Mouse (Mus musculus) heart, adult 11 months (tissue): ENCODE results near the gene Stx8.
A peak's percentile ranks its signal among the peaks of the same experiment; 100 is the strongest.

ENCODE experiments used
- DNase-seq: peaks from one replicate; pipeline ENCODE4 v3.0.0; 2022

Stx8 gene

DNA sequence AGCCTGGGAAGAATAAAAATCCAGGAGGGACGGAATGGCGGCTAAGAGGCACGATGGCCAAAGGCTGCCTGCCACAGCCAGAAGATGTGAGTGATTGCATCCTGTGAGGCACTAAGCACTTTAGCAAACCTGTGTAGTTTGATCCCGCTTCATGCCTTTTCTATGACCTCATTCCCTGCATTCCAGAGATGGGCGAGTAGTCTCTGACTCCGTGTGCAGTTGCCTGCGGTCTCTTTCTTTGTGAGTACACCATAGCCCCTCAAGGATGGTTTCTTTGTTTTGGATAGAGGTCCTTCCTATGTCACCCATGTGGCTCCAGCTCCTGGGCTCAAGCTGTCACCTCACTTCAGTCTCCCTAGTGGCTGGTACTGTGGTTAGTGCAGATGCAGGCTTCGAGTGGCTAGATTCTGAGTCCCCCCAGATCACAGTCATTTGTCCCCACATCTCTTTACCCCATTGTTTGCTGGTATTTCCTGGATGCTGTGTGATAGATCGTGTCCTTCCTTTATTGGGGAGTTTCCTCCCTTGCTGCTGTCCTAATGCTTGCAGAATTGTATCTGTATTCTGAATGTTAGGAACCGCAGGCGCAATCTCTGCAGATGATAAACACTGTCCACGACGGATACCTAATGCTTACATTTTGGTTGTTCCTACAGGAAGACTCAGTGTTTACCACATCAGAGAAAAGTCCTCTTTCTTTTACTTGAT lies 124.0 kb downstream of the Stx8 start:
- peak; percentile 84 for DNase-seq

DNA sequence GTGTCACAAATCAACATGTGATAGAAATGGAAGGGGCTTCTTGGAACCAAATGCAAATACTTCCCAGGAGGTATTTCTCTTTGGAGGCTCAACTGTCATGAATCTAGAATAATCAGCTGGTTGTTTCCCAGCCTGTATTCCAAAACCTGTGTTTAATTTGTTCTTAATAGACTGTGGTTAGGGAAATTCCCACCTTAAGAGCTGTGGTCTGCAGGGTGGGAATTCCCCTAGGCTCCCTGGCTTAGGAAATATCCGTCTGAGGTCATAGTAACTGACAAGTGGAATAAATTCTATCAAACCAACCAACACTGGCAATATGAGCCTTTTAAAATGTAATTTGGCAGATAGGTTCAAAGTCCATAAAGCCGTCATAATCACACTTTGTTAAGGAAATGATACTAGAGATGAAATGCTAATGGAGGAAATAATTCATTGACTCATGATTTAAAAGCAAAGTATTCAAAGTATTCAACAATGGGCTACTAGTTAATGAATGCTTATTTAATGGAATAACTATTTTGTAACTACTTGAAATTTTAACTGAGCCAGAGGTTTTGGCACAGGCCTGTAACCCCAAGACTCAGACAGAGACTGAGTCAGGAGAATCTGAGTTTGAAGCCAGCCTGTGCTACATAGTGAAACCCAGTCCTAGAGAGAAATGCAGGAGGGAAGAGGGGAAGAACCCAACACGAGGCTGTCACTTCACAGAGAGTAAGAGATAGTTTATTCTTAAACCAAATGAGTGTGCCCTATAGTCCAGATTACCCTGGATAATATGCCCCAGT lies 126.2 kb downstream of the Stx8 start:
- DNase-seq: peak; percentile 82

DNA sequence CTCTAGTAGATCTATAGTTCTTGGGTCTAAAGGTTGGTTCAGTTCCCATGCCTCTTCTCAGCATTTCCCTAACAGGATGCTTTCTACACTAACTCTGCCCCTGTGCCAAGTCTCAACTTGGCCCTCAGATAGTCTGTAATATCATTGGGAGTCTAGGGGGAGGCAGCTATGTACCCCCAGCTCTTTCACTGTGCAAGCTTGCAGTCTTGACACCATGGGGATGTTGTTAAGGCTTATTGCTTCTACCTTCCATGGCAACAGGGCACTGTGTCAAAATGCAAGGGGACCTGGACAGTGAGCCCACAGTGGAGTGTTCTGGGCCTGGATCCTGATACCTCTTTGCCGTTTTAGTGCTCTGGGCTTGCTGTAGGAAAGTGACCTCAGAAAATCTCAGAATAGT lies 135.6 kb downstream of the Stx8 start:
- peak; percentile 78 for DNase-seq

DNA sequence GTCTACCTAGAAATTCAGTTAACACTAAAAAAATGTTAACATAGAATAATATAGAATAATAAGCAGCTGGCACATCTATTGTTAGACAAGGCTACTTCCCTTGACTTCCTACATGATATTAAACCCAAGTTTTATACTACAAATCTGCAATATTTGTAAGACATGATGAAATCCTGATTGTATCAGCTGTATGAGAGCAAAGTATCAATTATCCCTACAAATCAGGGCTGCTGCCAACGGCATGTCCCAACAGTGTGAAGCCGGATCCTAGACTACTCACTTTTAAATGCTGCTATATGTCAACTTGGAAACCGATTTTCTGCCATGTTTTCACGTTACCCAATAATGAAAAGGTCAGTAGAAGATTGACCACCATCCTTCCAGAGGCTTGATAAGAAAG lies 137.5 kb downstream of the Stx8 start:
- no peak for DNase-seq

DNA sequence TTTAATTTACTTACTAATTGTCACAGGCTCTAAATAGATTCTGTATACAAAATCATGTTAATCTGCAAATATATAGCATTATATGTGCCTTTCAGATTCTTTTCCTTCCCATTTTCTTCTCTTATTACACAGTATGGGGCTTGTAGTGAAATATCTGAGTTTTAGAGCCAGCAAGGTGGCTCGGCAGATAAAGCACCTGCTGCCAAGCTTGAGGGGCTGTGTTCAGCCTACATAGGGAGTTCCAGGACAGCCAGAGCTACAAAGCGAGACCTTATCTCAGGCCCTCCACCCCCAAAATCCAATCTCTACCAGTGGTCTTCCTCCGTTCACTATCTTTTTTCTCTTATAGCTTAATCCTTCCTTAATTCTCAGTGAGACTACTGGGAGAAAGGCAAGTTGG lies 140.1 kb downstream of the Stx8 start:
- DNase-seq: peak; percentile 4

DNA sequence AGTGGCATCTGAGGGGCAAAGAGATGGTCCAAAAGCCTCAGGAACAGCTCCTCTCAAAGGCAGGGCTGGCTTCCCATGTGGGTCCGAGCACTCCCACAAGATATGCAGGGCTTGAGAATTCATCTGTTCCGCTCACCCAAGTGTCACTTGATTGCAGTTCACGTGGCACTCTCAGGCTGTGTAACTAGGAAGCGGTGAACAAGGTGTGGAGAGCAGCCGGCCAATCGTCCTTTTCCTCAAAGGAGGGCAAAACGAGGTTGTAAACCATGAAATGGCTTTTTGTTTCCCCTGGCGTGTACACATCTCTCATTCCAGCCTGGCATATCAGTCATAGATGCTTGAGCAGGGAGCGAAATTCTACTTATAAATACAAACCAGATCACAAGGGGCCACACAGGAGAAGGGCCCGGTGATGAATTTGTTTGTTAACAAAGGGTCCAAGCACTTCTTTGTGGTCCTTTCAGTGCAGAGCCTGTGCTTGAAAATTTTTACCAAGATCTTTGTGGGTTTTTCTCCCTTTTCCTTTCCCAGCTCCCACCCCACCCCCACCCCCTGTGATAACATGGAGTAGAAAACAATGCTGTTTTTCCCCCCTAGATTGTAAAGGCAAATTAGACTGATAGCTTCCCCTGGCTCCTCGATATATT lies 147.6 kb downstream of the Stx8 start:
- DNase-seq: peak; percentile 85

DNA sequence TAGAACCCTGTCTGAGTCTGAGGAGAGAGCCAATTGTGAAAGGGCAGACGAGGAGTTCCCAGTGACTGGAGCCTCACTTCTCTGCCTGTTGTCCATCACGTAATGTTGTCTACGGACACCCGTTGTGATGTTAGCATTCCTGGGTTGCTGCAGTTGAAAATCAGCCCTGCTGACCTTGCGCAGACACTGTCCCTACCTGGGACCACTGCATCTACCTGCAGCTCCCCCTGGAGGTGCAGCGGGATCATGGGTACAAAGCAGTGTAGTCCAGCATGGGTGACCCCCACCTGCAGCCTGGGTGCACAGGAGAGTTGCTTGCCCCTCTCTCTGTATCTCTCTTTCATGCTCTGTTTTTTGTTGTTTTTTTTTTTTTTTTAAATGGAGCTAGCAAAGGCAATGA lies 148.2 kb downstream of the Stx8 start:
- peak; percentile 68 for DNase-seq

DNA sequence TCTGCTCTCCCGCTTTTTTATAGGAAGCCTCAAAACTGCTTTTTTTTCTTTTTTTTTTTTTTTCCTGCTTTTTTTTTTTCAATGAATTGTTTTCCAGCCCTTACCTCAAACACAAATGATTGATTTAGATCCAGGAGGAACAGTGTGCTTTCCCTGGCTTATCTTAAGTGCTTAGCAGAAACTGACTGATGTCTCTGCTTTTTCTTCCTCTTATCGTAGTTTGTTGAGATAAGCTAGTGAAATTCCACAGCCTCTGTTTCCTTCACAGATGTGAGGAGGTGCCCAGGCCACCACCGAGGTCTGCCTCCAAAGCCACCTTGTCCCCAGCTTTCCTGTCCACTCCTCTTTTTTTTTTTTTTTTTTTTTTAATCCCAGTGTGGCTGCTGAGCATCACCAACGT lies 150.2 kb downstream of the Stx8 start:
- no peak for DNase-seq

DNA sequence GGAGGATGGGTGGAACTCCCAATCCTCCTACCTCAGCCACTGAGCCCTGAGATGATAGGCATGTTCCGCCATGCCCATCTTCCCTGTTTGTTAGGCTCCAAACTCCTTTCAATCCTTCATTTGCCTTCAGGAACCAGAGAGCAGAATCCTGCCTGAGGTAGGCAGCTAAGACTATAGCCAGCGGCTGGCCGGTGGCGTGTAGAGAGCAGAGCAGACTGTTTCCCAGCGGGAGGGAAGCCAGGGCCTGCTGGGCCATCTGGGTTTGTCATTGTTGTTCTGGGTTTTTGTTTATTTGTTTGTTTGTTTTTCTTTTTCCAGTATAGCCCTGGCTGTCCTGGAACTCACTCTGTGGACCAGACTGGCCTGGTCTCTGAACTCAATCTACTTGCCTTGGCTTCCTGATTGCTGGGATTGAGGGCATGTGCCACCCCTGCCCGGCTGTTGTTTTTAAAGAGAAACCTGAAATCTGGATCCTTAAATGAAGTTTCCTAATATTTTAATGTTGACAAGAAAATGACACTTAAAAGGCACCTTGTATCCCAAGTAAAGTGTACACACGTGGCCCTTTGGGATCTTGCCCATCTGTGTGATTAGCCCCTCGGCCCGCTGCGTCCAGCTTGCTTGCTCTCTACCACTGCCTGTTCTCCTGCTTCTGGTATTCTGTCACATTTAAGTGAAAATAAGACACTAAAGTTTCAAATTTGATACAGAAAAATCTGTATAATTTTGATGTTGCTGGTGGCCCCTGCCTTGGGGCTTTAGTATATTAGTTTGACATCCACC lies 152.1 kb downstream of the Stx8 start:
- DNase-seq: peak; percentile 49

DNA sequence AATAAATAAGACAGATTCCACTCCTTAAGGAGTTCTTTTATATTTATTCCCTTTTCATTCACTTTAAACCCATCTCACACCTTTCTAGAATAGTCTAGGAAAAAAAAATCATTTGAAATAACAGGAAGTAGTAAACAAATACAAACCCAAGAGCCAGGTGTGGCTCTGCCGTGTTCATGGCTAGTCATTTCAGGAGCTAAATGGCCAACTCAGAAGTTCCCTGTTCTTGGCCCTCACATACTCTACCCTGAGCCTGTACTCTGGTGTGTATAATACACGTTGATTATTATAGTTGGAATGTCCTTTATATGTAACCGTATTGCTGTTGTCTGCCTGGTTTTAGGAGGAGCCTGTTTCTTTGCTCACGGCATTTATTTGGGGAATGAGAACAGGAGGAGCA lies 152.7 kb downstream of the Stx8 start:
- DNase-seq: peak; percentile 44

DNA sequence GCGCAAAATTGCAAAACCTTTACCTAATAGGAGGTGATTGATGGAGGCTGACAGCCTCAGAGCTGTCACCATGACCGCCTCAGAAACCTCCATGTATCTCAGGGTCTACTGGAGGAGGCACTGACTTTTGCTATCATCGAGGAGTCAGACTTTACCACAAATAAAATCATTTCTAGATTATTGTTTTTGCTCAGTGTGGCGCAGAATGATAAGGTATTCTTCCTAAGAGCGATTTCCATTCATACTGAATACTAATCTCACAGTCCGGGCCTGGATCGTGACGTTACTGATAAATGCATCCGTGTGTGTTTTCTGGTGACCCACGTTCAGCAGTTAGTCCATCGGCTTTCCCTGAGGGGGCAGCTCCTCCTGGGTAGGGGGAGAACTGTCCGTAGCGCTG lies 153.1 kb downstream of the Stx8 start:
- DNase-seq: peak; percentile 43

DNA sequence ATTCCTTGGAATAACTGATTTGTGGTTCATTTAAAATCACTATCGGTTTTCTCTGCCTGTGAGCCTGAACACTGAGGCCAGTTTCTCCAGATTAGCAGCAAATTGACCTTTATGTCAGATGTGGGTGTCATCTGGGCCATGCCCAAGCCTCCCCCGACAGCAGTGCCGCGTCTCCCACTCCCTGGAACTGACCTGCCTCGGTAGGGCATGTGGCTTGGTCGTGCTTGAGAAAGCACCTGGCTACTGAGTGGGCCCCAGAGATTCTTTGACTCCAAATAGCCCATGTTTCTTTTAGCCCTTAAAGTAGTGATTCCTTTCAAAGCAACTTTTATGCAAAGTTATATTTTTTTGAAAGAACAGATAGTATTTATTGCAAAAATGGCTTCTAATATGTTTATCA lies 155.3 kb downstream of the Stx8 start:
- peak; percentile 68 for DNase-seq

DNA sequence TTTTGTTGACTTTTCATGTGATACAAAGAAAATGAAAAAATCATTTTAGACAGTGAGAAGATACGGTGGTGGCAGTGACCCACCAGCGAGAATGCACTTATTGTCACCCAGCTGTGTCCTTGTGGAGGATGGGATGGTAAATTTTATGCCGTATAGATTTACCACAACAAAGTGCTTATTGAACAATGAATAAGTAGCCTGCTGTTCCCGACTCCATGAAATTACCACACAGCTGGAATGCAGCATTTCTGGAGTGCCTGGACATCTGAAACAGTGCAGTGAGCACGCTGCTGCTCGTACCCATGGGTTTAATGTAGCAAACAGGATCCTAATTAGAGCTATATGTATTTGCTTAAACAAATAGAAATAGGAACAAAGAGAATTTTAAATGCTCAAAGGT lies 155.7 kb downstream of the Stx8 start:
- DNase-seq: peak; percentile 46

DNA sequence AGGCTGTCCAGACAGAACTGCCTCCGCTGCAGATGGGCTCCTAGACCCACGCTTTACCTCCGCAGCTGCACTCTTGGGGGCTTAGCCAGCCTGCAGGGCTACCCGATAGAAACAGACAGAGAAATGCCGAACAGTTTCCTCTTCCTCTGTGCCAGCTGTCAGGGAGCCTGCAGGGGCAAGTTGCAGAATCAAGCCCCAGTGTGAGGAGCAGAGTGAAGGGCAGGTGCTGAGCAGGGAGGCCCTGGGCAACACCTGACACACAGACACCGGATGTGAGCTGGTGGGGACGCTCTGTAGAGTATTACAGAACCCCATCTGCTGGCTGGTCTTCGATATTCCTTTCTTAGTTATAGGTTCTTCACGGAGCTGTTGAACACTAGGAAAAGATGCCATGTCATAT lies 160.1 kb downstream of the Stx8 start:
- DNase-seq: no peak

DNA sequence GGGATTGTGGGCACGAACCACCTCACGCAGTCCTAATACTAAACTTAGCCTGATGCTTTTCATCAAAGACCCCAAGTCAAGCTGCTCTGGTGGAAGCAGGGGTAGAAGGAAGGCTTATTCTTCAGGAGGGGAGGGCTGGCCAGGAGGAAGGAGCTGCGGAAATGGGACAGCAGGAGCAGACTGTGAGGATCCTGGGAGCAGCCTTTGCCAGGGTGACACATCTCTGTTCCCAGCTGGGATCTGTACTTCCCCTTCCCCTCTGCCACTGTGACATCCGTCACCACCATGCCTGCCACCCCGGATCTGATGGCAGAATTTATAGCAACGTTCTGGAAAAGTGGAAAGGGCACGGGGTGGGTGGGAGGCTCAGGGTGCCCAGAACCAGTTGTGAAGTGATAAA lies 168.5 kb downstream of the Stx8 start:
- no peak for DNase-seq

DNA sequence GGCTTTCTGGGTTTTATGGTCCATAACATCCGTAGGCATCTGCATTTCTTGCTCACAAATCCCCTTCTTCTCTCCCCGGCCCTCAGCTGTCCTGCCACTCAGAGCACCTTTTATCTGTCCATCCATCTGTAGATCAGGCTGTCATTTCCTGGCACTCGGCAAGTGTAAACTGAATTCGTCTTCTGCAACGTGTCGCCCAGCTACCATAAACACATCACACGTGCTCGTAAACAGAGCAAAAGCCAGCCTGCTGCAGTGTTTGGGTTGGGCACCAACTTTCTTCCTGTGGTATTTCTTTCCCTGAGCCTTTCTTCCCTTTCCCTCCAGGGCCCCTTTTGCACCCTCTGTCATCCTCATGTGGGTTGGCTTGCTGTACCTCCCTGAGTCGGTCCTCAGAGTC lies 169.4 kb downstream of the Stx8 start:
- no peak for DNase-seq

DNA sequence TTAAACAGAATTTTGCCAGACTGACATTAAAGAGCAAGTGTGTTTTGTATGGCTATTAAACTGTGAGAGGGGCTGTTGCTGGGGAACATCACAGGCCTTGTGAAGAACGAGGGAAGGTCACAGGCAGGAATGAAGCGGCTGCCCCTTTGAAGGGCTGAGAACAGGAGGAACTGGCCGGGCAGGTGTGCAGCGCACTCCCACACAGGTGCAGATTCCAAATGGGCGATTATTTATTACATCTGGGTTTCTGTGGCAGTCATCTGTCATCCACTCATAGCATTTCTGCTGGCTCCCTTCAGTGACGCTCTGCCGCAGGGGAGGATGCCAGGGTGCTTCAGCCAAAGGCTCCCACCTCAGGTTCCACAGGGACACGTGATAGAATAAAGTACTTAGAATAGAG lies 170.7 kb downstream of the Stx8 start:
- no peak for DNase-seq

DNA sequence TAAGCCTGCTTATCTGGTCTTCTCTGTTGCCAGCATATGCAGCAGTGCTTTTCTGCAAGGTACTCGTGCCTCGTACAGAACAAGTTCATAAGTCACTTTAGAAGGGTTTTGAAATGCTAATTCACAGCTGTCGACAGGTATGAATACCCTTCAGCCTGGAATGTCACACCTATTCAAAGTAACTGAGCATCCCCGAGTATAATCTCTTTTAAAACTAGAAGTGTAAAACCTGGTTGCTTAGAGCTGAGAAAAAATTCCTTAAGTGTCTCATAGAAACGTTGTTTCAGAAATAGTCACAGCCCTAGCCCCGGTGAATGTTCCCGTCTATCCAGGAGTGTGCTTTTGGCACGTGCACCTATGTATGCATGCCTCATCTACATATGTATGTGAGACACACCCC lies 176.3 kb downstream of the Stx8 start:
- DNase-seq: no peak

DNA sequence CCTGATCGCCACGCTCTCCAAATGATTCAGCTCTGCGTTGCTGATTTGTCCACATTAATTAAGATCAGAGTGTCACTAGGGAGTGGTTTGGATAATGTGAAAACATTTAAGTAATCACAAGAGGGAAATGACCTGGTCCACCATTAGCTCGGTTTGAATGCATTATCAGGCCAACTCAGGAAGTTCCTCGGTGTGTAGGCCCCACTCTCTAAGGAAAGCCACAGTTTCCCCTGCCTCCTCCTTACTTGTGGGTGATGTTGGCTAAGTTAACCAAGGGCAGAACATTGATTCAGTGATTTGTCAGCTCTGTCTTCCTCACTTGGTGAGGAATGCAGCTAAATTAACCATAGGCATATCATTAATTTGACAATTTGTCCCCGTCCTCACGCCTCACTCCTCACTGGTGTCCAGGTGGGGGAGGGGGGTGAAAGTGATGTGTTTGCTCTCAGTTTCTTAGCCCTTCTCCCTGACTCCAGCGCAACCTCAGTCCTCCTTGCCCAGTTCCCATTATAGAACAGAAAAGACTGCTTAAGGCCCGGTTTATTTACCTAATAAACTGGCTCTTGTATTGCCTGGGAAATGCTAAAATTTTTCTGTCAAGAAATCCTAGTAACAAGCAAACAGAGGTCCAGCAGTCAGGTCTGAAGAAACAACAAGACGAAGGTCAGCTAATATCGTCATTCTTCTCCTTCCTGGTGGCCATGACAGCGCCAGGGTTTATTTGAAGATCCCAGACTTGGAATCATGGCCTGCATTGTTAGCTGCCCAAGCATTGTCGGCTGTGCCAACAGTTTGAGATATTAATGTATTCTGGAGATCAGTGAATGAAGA lies 178.5 kb downstream of the Stx8 start:
- no peak for DNase-seq

DNA sequence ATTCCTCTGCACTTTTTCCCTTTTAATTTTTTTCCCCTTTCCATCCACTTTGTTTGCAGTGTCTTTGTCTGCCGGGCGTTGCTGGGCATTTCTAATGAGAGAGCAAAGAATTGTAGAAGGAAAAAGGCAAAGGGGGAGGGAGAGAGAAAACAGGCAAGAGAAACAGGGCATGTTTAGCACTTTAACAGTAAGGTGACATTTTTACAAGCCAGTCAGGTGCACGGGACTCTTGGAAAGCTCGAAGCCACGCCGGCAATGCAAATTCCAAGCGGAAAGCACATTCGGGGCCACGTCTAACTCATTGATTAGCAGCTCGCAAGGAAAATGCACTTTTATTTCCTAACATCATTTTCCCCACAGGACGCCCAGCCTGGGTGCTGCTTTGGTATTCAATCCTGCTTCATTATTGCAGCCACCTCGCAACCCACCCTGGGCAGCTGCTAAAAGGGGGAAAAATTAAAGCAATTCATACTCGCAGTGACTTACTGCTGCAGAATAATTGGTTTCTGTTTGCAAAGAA lies 179.1 kb downstream of the Stx8 start:
- no peak for DNase-seq

DNA sequence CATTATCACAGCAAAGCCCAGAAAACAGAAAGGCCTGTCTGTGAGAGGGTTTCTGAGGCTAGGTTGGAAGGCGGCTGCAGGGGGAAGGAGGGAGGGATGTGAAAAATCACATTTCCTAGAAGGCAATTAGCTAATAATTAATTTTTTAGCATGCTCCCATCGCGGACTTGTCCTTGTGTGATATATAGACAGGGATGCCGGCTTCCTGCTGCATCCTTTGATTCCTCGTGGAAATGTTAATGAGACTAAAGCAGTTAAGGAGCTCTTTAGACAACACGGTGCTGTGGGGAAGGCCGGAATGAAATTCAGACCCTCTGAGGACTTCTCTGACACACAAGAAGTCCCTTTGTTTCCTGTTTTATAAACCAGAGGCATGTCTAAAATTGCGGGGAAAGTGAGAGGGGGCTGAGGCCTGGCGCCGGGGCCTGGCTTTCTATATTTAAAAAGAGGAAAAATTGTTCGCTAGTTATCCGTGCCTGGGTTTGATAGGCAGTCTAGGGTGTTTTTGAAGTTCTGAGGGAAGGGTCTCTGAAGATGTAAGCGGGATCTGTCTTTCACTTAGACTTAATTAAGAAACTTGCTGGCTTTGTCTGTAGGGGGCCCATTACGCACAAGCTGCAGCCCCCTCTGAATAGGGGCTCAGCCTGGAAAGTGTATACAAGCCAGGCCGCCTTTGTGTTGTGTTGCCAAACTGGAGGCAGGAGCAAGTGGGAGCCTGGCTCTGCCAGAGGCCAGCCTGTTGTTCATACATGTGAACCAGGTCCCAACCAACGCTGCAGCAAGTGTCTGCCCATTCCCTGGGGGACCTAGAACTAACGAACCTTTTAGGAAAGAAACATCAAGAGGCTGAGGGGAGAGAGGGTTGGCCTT lies 179.8 kb downstream of the Stx8 start:
- no peak for DNase-seq
